Mouse (Mus musculus): ENCODE data around the gene Map3k10. TPM values are rescaled to one million over a fixed set of nuclear protein-coding genes. Genes with fewer than 3 reads are reported as not detected.

Gene Map3k10
- polyA plus RNA-seq (2012; ENCODE audit: low replicate concordance) = 27.7 and 48.8 TPM in 2 replicates

GRCm38 (mm10) chr7:27674522-27675221 lies at the start of gene Map3k10:
Gene Map3k10 (minus strand): TSS chr7:27674598.

GRCm38 (mm10) chr7:27688815-27689612 lies 14.6 kb upstream of the Map3k10 start, which contains the start of gene Zfp607b:
Gene Zfp607b (plus strand): TSS chr7:27689340.

GRCm38 (mm10) chr7:27653681-27654437 lies 20.5 kb downstream of the Map3k10 start, which contains the start of gene Ttc9b:
Gene Ttc9b (plus strand): TSS chr7:27653915.

Other genes with a start within 250 kb of the Map3k10 start
- gene Sptbn4, start 226.9 kb downstream of the Map3k10 start, polyA plus RNA-seq (2012; ENCODE audit: low replicate concordance) = 0.42 and 0.73 TPM in 2 replicates
- 108 and 391 TPM in 2 replicates for gene Blvrb, start 226.6 kb downstream of the Map3k10 start, polyA plus RNA-seq (2012; ENCODE audit: low replicate concordance)
- gene Sertad3, start 200.8 kb downstream of the Map3k10 start, polyA plus RNA-seq (2012; ENCODE audit: low replicate concordance) = 13.7 and 44.3 TPM in 2 replicates
- 59.7 and 115 TPM in 2 replicates for gene Sertad1, start 187.7 kb downstream of the Map3k10 start, polyA plus RNA-seq (2012; ENCODE audit: low replicate concordance)
- gene Prx, start 175.3 kb downstream of the Map3k10 start, polyA plus RNA-seq (2012; ENCODE audit: low replicate concordance) = 0.80 and 1.3 TPM in 2 replicates
- gene Hipk4, start 151.3 kb downstream of the Map3k10 start, polyA plus RNA-seq (2012; ENCODE audit: low replicate concordance) = 0.21 and 0.26 TPM in 2 replicates
- gene Pld3, start 121.4 kb downstream of the Map3k10 start, polyA plus RNA-seq (2012; ENCODE audit: low replicate concordance) = 113 and 198 TPM in 2 replicates
- 34.1 and 37.4 TPM in 2 replicates for gene 2310022A10Rik, start 121.4 kb downstream of the Map3k10 start, polyA plus RNA-seq (2012; ENCODE audit: low replicate concordance)
- 55.1 and 70.8 TPM in 2 replicates for gene Akt2, start 83.0 kb downstream of the Map3k10 start, polyA plus RNA-seq (2012; ENCODE audit: low replicate concordance)
- gene Ttc9b, start 20.7 kb downstream of the Map3k10 start, polyA plus RNA-seq (2012; ENCODE audit: low replicate concordance) = not detected in 2 replicates
- gene Zfp607b, start 14.7 kb upstream of the Map3k10 start, polyA plus RNA-seq (2012; ENCODE audit: low replicate concordance) = 0.17 and 0.52 TPM in 2 replicates
- 0.22 and 1.1 TPM in 2 replicates for gene Zfp60, start 56.8 kb upstream of the Map3k10 start, polyA plus RNA-seq (2012; ENCODE audit: low replicate concordance)
- gene Zfp626, start 132.6 kb upstream of the Map3k10 start, polyA plus RNA-seq (2012; ENCODE audit: low replicate concordance) = 0.08 and 0.58 TPM in 2 replicates
- gene Zfp59, start 164.0 kb upstream of the Map3k10 start, polyA plus RNA-seq (2012; ENCODE audit: low replicate concordance) = 0.21 and 0.45 TPM in 2 replicates
- gene Zfp607a, start 182.9 kb upstream of the Map3k10 start, polyA plus RNA-seq (2012; ENCODE audit: low replicate concordance) = 0.42 and 0.51 TPM in 2 replicates